Mouse (Mus musculus): Measurements from ENCODE around the gene Klhl34. TPM values are rescaled to one million over a fixed set of nuclear protein-coding genes. Genes with fewer than 3 reads are reported as not detected.

Klhl34 gene
- polyA plus RNA-seq (2016; fragmentation: Nextera tagmentation; extraction: Ambion mirVana): 1.5 and 1.9 TPM in 2 replicates

DNA sequence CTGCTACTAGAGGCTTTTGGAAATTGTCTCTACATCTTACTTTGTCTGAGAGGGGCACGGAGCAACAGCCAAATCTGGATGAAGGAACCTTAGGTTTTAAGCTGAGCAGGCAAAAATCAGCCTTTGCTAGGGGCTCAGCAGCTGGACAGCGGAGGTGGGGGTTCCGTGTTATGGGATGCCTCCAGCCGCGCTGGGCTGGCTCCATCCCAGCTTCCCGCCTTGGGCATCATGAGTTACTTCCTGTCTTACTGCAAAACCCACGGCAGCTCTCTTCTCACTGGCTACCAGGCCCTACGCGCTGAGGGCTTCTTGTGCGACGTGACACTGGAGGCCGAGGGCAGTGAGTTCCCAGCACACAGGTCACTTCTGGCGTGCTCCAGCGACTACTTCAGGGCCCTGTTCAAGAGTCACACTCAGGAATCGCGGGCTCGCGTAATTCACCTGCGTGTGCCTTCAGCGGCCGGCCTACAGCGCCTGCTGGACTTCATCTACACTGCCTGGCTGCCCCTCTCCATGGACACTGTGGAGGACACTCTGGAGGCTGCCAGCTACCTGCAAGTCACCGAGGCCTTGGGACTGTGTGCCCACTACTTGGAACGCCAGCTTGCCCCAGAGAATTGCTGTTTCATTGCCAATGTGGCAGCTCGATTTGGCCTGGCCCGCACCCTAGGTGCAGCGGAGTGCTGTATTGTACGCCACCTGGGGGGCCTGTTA is at the start of gene Klhl34:
TSS of gene Klhl34 (plus strand) at position 229 of the 714 bp plus-strand sequence.
- Histone ChIP-seq H3K4me1 (peaks cover 21% of the 10 kb centered on the region), H3K36me3 (no peaks in the 10 kb centered on the region), H3K4me3 (peak within 1 kb of the TSS; percentile 37), H3K27me3 (ENCODE audit: low read depth, poor library complexity, severe bottlenecking) (peaks cover 65% of the 10 kb centered on the region), H3K9me3 (replicated peaks) (no peaks in the 10 kb centered on the region), H3K27ac (peak within 1 kb of the TSS; percentile 58)
- WGBS: 32% methylated on average over 28 of the region's 28 CpGs
- peak; percentile 42 for DNase-seq (ENCODE audit: low spot score)

DNA sequence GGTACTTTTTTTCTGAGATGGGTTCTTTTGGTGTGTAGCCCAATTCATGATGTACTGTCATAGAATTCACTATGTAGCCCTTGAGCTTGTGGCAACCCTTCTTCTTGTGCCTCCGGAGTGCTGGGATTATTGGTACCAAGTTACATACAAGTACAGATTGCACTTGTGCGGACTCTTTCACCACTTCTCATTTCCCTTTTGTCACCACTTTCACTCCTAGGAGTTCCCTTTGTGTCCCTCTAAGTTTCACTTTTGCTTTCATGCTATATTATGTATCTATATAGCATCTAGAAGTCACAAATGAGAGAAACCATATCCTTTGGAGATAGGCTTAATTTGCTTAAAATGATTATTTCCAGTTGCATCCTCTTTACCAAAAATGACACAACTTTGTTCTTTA is 16.6 kb upstream of the Klhl34 start:
- H3K27me3 ChIP-seq (ENCODE audit: low read depth, poor library complexity, severe bottlenecking): no peaks in the 10 kb centered on the region
- no peak overlapping the region for H3K27ac ChIP-seq
- H3K36me3 ChIP-seq: no peaks in the 10 kb centered on the region
- no peaks in the 10 kb centered on the region for H3K4me1 ChIP-seq
- no peak for DNase-seq (ENCODE audit: low spot score)
- no peak overlapping the region for H3K4me3 ChIP-seq
- no peaks in the 10 kb centered on the region for H3K9me3 ChIP-seq (replicated peaks)
- WGBS: 89% methylated on average over 2 of the region's 2 CpGs

GRCm38 (mm10) chrX:157809721-157810120 is 8.5 kb upstream of the Klhl34 start:
- H3K27me3 ChIP-seq (ENCODE audit: low read depth, poor library complexity, severe bottlenecking): peaks cover 27% of the 10 kb centered on the region; the same call in 1 of the 2 replicates
- DNase-seq (ENCODE audit: low spot score): no peak
- WGBS: 70% methylated on average over 1 of the region's 1 CpGs
- no peak overlapping the region for H3K27ac ChIP-seq
- no peaks in the 10 kb centered on the region for H3K36me3 ChIP-seq
- H3K4me3 ChIP-seq: no peak overlapping the region
- no peaks in the 10 kb centered on the region for H3K4me1 ChIP-seq
- no peaks in the 10 kb centered on the region for H3K9me3 ChIP-seq (replicated peaks)

GRCm38 (mm10) chrX:157817571-157818206 is 546 bp upstream of the Klhl34 start:
- 12% methylated on average over 31 of the region's 31 CpGs for WGBS
- Histone ChIP-seq H3K27me3 (ENCODE audit: low read depth, poor library complexity, severe bottlenecking) (peaks cover 63% of the 10 kb centered on the region), H3K4me3 (peak overlapping the region; percentile 37), H3K9me3 (replicated peaks) (no peaks in the 10 kb centered on the region), H3K27ac (peak overlapping the region; percentile 58), H3K4me1 (peaks cover 21% of the 10 kb centered on the region), H3K36me3 (no peaks in the 10 kb centered on the region)
- DNase-seq (ENCODE audit: low spot score): peak; percentile 54

DNA sequence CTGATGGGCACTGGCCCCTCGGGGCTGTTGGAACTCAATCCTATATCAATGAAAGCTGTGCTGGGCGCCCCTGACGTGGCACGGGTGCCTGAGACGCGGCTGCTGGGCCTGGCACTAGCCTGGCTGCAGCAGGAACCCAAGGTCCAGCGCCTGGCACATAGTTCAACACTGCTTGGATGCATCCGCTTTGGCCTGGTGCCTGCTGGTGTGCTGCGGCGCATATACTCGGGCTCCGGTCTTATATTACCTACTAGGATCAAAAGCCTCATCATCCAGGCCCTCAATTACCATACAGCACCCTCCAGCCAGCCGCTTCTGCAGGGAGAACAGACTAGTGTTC is 656 bp downstream of the Klhl34 start:
- Histone ChIP-seq H3K4me3 (no peak overlapping the region), H3K36me3 (no peaks in the 10 kb centered on the region), H3K9me3 (replicated peaks) (no peaks in the 10 kb centered on the region), H3K27ac (0 out of 2 replicates have a peak overlapping the region, but pooled peaks have one; percentile 58), H3K4me1 (peaks cover 21% of the 10 kb centered on the region), H3K27me3 (ENCODE audit: low read depth, poor library complexity, severe bottlenecking) (peaks cover 65% of the 10 kb centered on the region)
- no peak for DNase-seq (ENCODE audit: low spot score)
- WGBS: 85% methylated on average over 13 of the region's 13 CpGs

- no peak for DNase-seq (ENCODE audit: low spot score)
- Histone ChIP-seq H3K9me3 (replicated peaks) (no peaks in the 10 kb centered on the region), H3K4me3 (no peak overlapping the region), H3K4me1 (no peaks in the 10 kb centered on the region), H3K36me3 (no peaks in the 10 kb centered on the region), H3K27ac (no peak overlapping the region), H3K27me3 (ENCODE audit: low read depth, poor library complexity, severe bottlenecking) (peaks cover 15% of the 10 kb centered on the region; the same call in 1 of the 2 replicates)
- 87% methylated on average over 4 of the region's 4 CpGs for WGBS
These were observed 11.7 kb downstream of the Klhl34 start for GRCm38 (mm10) chrX:157829983-157830382.

Other genes starting within 250 kb of the Klhl34 start
- gene Yy2, start 249.4 kb upstream of the Klhl34 start, polyA plus RNA-seq (2016; fragmentation: Nextera tagmentation; extraction: Ambion mirVana): 6.0 and 6.7 TPM in 2 replicates
- gene Mbtps2, start 219.7 kb upstream of the Klhl34 start, polyA plus RNA-seq (2016; fragmentation: Nextera tagmentation; extraction: Ambion mirVana): 28.7 and 29.1 TPM in 2 replicates
- 0.26 and 0.48 TPM in 2 replicates for gene Smpx, start 119.5 kb upstream of the Klhl34 start, polyA plus RNA-seq (2016; fragmentation: Nextera tagmentation; extraction: Ambion mirVana)
- 3.5 and 4.2 TPM in 2 replicates for gene Cnksr2, start 224.9 kb downstream of the Klhl34 start, polyA plus RNA-seq (2016; fragmentation: Nextera tagmentation; extraction: Ambion mirVana)

Data from limb, embryonic 10.5 days (tissue).